Mouse (Mus musculus): ENCODE measurements around the gene Mknk2.
"Not testable (repeated sequence)": the region's sequence is repeated elsewhere in the genome, so short reads cannot be mapped to it uniquely, and the experiment has no call there.

Mknk2 gene

GRCm38 (mm10) chr10:80656130-80656862 is 21.6 kb downstream of the Mknk2 start:
- no peaks in the 10 kb centered on the region for H3K36me3 ChIP-seq (ENCODE audit: control insufficient read depth, insufficient read depth, low read length, poor library complexity, severe bottlenecking)
- DNase-seq (ENCODE audit: low read depth, low spot score) = peak; percentile 95

GRCm38 (mm10) chr10:80655406-80656129 is 22.3 kb downstream of the Mknk2 start:
- Histone ChIP-seq H3K36me3 (ENCODE audit: control insufficient read depth, insufficient read depth, low read length, poor library complexity, severe bottlenecking) (no peaks in the 10 kb centered on the region), H3K27me3 (ENCODE audit: control insufficient read depth, insufficient read depth, low read length, poor library complexity, severe bottlenecking) (no peaks in the 10 kb centered on the region)
- DNase-seq (ENCODE audit: low read depth, low spot score) = no peak

More at GRCm38 (mm10) chr10:80656130-80656862, 21.6 kb downstream of the Mknk2 start:
- H3K27me3 ChIP-seq (ENCODE audit: control insufficient read depth, insufficient read depth, low read length, poor library complexity, severe bottlenecking) = no peaks in the 10 kb centered on the region

- DNase-seq (ENCODE audit: low read depth, low spot score) = no peak
- Histone ChIP-seq H3K27me3 (ENCODE audit: control insufficient read depth, insufficient read depth, low read length, poor library complexity, severe bottlenecking) (no peaks in the 10 kb centered on the region), H3K36me3 (ENCODE audit: control insufficient read depth, insufficient read depth, low read length, poor library complexity, severe bottlenecking) (no peaks in the 10 kb centered on the region)
Observed at GRCm38 (mm10) chr10:80654866-80655265, 23.0 kb downstream of the Mknk2 start.

- H3K36me3 ChIP-seq (ENCODE audit: control insufficient read depth, insufficient read depth, low read length, poor library complexity, severe bottlenecking) = no peaks in the 10 kb centered on the region
- DNase-seq (ENCODE audit: low read depth, low spot score) = no peak
- H3K27me3 ChIP-seq (ENCODE audit: control insufficient read depth, insufficient read depth, low read length, poor library complexity, severe bottlenecking) = no peaks in the 10 kb centered on the region
Observed at GRCm38 (mm10) chr10:80653156-80653720, 24.7 kb downstream of the Mknk2 start.

GRCm38 (mm10) chr10:80650392-80650791 is 27.5 kb downstream of the Mknk2 start:
- Histone ChIP-seq H3K36me3 (ENCODE audit: control insufficient read depth, insufficient read depth, low read length, poor library complexity, severe bottlenecking) (0 out of 2 replicates have a peak, but pooled peaks cover 1% of the 10 kb centered on the region), H3K27me3 (ENCODE audit: control insufficient read depth, insufficient read depth, low read length, poor library complexity, severe bottlenecking) (no peaks in the 10 kb centered on the region)
- no peak for DNase-seq (ENCODE audit: low read depth, low spot score)

- H3K27me3 ChIP-seq (ENCODE audit: control insufficient read depth, insufficient read depth, low read length, poor library complexity, severe bottlenecking); DNase-seq (ENCODE audit: low read depth, low spot score); H3K36me3 ChIP-seq (ENCODE audit: control insufficient read depth, insufficient read depth, low read length, poor library complexity, severe bottlenecking): not testable (repeated sequence)
Observed at GRCm38 (mm10) chr10:80649910-80650309, 28.0 kb downstream of the Mknk2 start.

- no peaks in the 10 kb centered on the region for H3K27me3 ChIP-seq (ENCODE audit: control insufficient read depth, insufficient read depth, low read length, poor library complexity, severe bottlenecking)
- peaks cover 18% of the 10 kb centered on the region for H3K36me3 ChIP-seq (ENCODE audit: control insufficient read depth, insufficient read depth, low read length, poor library complexity, severe bottlenecking)
- DNase-seq (ENCODE audit: low read depth, low spot score) = no peak
Observed at GRCm38 (mm10) chr10:80646936-80647335, 31.0 kb downstream of the Mknk2 start.

- DNase-seq (ENCODE audit: low read depth, low spot score) = no peak
- no peaks in the 10 kb centered on the region for H3K27me3 ChIP-seq (ENCODE audit: control insufficient read depth, insufficient read depth, low read length, poor library complexity, severe bottlenecking)
- peaks cover 26% of the 10 kb centered on the region for H3K36me3 ChIP-seq (ENCODE audit: control insufficient read depth, insufficient read depth, low read length, poor library complexity, severe bottlenecking)
Observed at GRCm38 (mm10) chr10:80635345-80635744, 42.6 kb downstream of the Mknk2 start.

- no peak for DNase-seq (ENCODE audit: low read depth, low spot score)
- no peaks in the 10 kb centered on the region for H3K27me3 ChIP-seq (ENCODE audit: control insufficient read depth, insufficient read depth, low read length, poor library complexity, severe bottlenecking)
- H3K36me3 ChIP-seq (ENCODE audit: control insufficient read depth, insufficient read depth, low read length, poor library complexity, severe bottlenecking) = no peaks in the 10 kb centered on the region; the same call in 1 of the 2 replicates
Observed at GRCm38 (mm10) chr10:80628925-80629324, 49.0 kb downstream of the Mknk2 start.

GRCm38 (mm10) chr10:80627685-80628084 is 50.2 kb downstream of the Mknk2 start:
- DNase-seq (ENCODE audit: low read depth, low spot score) = no peak
- Histone ChIP-seq H3K36me3 (ENCODE audit: control insufficient read depth, insufficient read depth, low read length, poor library complexity, severe bottlenecking) (no peaks in the 10 kb centered on the region), H3K27me3 (ENCODE audit: control insufficient read depth, insufficient read depth, low read length, poor library complexity, severe bottlenecking) (no peaks in the 10 kb centered on the region)

- H3K36me3 ChIP-seq (ENCODE audit: control insufficient read depth, insufficient read depth, low read length, poor library complexity, severe bottlenecking) = no peaks in the 10 kb centered on the region
- DNase-seq (ENCODE audit: low read depth, low spot score) = no peak
- H3K27me3 ChIP-seq (ENCODE audit: control insufficient read depth, insufficient read depth, low read length, poor library complexity, severe bottlenecking) = no peaks in the 10 kb centered on the region
Observed at GRCm38 (mm10) chr10:80625764-80626163, 52.1 kb downstream of the Mknk2 start.

GRCm38 (mm10) chr10:80623457-80624191 is 54.3 kb downstream of the Mknk2 start:
- DNase-seq (ENCODE audit: low read depth, low spot score) = peak; percentile 74
- H3K36me3 ChIP-seq (ENCODE audit: control insufficient read depth, insufficient read depth, low read length, poor library complexity, severe bottlenecking) = no peaks in the 10 kb centered on the region
- H3K27me3 ChIP-seq (ENCODE audit: control insufficient read depth, insufficient read depth, low read length, poor library complexity, severe bottlenecking) = no peaks in the 10 kb centered on the region

- peak; percentile 76 for DNase-seq (ENCODE audit: low read depth, low spot score)
- no peaks in the 10 kb centered on the region for H3K36me3 ChIP-seq (ENCODE audit: control insufficient read depth, insufficient read depth, low read length, poor library complexity, severe bottlenecking)
- no peaks in the 10 kb centered on the region for H3K27me3 ChIP-seq (ENCODE audit: control insufficient read depth, insufficient read depth, low read length, poor library complexity, severe bottlenecking)
Observed at GRCm38 (mm10) chr10:80622661-80623456, 55.1 kb downstream of the Mknk2 start, which contains the start of gene Csnk1g2. Csnk1g2 (plus strand) TSS chr10:80622838.

Data from splenic B cell, adult 2 months (primary cell).